Mouse (Mus musculus) kidney, adult 8-10 months (tissue): ENCODE results near the gene Foxa2.

ENCODE experiments used
- DNase-seq, 2 experiments: peaks; one replicate each; pipeline ENCODE4 v3.0.0; 2022

Foxa2 gene

GRCm38 (mm10) chr2:148046799-148047165, at the start of gene Foxa2:
TSS of gene Foxa2 (minus strand) at chr2:148046969.
- no peak for DNase-seq

GRCm38 (mm10) chr2:148092089-148092488, 45.3 kb upstream of the Foxa2 start:
- DNase-seq = no peak

- DNase-seq = no peak
These were observed 44.9 kb upstream of the Foxa2 start for GRCm38 (mm10) chr2:148091657-148092056.

GRCm38 (mm10) chr2:148090071-148090470, 43.3 kb upstream of the Foxa2 start:
- DNase-seq = no peak

GRCm38 (mm10) chr2:148085529-148085928, 38.8 kb upstream of the Foxa2 start:
- DNase-seq = no peak

GRCm38 (mm10) chr2:148085126-148085525, 38.4 kb upstream of the Foxa2 start:
- DNase-seq = no peak

- DNase-seq = peak; percentile 4 to 31
These were observed 35.5 kb upstream of the Foxa2 start for GRCm38 (mm10) chr2:148082283-148082682.

- DNase-seq = no peak
These were observed 13.9 kb upstream of the Foxa2 start for GRCm38 (mm10) chr2:148060705-148061104.

- DNase-seq = no peak
These were observed 6.6 kb upstream of the Foxa2 start for GRCm38 (mm10) chr2:148053411-148053810.

- peak; percentile 41 to 82 for DNase-seq
These were observed 1.8 kb upstream of the Foxa2 start for GRCm38 (mm10) chr2:148048484-148049129.

GRCm38 (mm10) chr2:148047611-148048010, 842 bp upstream of the Foxa2 start:
- no peak for DNase-seq

GRCm38 (mm10) chr2:148045937-148046798, 601 bp downstream of the Foxa2 start:
- no peak for DNase-seq

GRCm38 (mm10) chr2:148045543-148045936, 1.2 kb downstream of the Foxa2 start:
- DNase-seq = no peak

- DNase-seq = no peak
These were observed 1.8 kb downstream of the Foxa2 start for GRCm38 (mm10) chr2:148044877-148045539.

GRCm38 (mm10) chr2:148043976-148044876, 2.5 kb downstream of the Foxa2 start:
- DNase-seq = no peak

- DNase-seq = no peak
These were observed 3.3 kb downstream of the Foxa2 start for GRCm38 (mm10) chr2:148043271-148043975.

- no peak for DNase-seq
These were observed 4.6 kb downstream of the Foxa2 start for GRCm38 (mm10) chr2:148042126-148042640.

- no peak for DNase-seq
These were observed 5.4 kb downstream of the Foxa2 start for GRCm38 (mm10) chr2:148041381-148041780.

- no peak for DNase-seq
These were observed 6.3 kb downstream of the Foxa2 start for GRCm38 (mm10) chr2:148040236-148041121.

- no peak for DNase-seq
These were observed 7.2 kb downstream of the Foxa2 start for GRCm38 (mm10) chr2:148039351-148040235.
